Mouse (Mus musculus) megakaryocyte, adult 5-6 weeks (primary cell): Measurements from ENCODE around the gene Atp4b. TPM values are rescaled to one million over a fixed set of nuclear protein-coding genes. Genes with fewer than 3 reads are reported as not detected.
A peak's percentile ranks its signal among the peaks of the same experiment; 100 is the strongest.

Experiments
- ATAC-seq: 2 replicates; pipeline ENCODE4 v1.8.0; 2016; ENCODE audit warnings: mild to moderate bottlenecking, inconsistent platforms; ENCODE audit not compliant: poor library complexity, severe bottlenecking
- total RNA-seq, 2 experiments: library from RNA; stranded (forward) in 1 of 2; stranded (reverse) in 1 of 2; fragments of 153-499, 151-499 nt in 1 of 2; fragments of 221-1000, 200-1000 nt in 1 of 2; gene quantifications; 2 replicates each; pipeline versions ENCODE4 v1.2.3 to v1.2.4; 2015 to 2017

The Atp4b gene
- total RNA-seq (2015): not detected in 2 replicates
- total RNA-seq (2017): not detected in 2 replicates

DNA sequence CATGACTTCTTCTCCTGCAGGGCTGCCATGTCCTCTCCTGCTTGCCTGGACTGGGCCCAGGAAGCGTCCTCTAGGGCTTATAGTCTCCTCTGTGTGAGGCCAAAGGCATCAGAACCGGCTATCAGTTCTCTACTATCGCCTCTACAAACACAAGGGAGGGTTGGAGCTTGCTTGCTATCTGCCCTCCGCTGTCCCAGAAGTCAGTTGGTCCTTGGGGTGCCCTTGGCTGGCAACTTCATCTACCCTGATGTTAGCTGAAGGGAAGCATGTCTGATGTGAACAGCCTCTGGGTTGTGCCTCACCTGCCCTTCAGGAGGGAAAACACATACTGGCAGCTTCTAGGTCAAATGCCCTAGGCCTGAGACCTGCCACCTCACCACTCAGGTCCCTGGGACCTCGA is at the start of gene Atp4b:
Atp4b (minus strand) TSS at position 101 of the 400 bp plus-strand sequence.
- no peak for ATAC-seq

DNA sequence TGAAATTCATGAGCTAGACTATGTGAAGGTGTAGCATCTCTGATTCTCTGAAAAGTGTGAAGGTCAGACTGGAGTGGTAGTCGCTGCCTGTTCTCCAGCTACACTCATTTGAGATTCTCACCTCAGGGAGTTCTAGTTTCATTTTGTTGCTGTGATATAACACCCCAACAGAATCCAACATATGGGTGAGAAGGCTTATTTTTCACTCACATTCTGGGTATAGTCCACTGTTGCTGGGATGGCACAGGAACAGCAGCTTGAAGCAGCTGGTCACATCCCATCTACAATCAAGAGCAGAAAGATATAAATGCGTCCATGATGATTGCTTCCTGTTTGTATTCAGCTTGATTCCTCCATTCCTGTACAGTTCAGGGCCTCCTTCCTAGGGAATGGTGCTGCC is 45.5 kb upstream of the Atp4b start:
- no peak for ATAC-seq

DNA sequence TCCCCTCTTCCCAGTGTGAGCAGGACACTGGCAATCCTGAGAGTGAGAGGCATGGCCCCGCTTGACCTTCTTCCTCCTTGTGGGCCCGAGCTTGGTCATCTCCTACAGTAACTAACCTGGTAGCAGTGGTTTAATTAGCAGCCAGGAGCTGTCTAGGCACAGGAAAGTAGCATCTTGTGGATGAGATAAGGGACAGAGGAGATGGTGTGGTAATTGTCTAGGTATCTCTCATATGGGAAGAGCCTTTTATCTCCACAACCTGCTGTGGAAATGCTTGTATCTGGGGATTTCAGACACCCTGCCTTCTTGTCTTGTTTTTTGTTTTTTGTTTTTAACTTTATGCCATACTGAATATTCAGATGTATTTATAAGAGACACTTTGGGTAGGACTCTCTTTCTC is 40.9 kb upstream of the Atp4b start:
- ATAC-seq: no peak

DNA sequence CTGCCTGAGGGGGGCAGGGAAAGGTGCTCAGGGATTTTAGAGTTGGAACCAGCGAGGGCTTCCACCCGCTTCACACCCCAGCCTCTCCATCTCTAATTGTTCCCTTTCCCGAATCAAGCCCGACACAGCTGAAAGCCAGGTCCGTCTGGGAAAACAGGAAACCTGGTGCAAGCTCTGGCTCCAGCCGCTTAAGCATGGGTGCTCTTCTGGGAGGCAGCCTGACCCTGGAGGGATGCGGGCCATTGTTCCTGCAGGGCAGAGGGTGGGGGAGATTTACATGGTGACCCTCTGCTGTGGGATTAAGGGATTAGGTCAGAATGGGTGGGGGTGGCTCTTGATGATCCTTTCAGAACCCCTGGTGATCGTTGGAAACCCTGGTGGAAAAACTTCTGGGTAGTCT is 39.4 kb upstream of the Atp4b start:
- no peak for ATAC-seq

DNA sequence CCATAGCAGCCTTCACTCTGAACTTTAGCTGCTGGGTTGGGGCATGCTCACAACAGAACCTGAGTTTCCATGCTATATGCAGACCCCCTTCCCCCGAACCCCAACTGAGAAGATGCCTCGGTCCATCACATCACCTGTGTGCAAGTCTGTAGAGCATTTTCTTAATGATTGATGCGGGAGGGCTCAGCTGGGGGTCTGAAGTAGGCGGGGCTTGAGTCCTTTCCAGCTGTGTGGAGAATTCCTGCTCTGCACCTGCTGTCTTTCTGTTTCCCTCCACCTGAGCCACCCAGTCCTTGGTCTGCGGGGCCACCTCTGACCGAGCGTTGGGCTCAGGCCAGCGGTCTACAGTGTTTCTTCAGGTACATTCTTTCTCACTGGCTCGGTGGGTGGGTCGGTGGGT is 38.3 kb upstream of the Atp4b start, which contains the start of gene Tmem255b:
Tmem255b (plus strand) TSS at position 301 of the 400 bp plus-strand sequence.
- ATAC-seq: no peak

DNA sequence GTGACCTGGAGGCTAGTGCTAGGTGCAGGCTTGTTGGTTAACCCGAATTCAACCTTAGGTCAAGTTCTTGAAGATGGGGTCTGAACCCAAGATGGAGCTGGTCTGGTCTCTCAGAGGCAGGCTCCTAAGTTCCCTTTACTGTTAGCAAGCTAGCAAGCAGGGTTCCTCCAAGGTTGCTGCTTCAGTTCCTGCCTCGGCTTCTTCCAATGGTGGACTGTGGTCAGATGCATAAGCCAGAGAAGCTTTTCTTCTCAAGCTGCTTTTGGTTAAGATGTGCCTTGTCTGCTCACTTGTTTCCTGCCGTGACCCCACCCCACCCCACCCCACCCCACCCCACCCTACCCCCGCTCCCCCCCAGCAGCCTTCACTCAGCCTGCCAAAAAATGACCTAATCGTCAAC is 36.5 kb upstream of the Atp4b start:
- no peak for ATAC-seq

DNA sequence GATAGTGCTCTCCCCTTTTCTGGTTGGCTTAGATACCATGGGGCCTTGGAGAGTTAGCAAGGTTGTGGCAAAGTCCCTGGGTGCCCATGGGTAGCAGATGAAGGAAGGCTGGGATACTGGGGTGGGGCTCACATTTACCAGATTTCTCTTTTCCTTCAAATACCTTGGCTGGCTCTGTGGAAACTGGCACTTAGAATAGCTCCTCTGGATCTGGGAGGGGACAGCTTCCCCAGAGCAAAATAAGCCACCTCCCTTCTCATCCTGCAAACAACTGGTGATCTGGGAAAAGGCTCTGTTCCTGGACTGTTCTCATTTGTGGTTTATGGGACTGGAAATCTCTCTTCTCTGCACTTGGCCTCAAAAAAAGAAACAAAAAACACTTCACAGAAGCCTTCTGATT is 34.2 kb upstream of the Atp4b start:
- ATAC-seq: no peak

DNA sequence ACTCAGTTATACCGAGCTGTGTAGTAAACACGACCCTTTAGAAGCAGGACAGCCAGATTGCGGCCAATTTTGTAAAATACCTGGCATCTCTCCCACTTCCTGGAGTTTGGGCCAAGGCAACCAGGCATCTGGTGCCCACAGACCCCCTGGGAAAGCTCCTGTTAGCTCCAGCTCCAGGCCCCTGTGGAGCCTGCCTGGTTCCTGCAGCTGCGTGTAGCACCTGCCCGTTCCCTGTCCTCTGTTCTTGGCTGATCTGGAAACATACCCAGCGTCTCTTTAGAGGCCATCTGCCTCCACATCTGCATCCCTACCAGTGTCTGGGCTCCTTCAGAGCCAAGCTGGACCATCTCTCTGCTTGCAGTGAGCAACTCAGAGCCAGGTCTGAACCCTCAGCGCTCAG is 33.8 kb upstream of the Atp4b start:
- no peak for ATAC-seq

DNA sequence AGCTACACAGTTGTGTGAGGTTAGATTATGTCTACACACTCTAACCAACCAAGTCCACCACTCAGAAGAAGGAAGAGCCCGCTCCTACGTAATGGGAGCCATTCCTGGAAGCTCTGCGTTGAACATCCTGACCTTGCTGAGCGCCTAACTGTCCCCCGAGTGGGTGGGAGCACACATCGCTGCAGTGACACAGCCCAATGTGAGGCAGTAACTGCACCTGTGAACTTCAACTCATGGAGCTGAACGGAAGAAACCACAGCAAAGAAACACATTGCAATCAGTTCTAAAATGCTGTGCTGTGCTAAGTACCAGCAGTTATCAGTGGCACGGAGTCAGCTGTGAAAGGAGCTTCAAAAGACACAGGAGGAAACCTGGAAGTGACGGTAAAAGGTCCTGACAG is 31.5 kb upstream of the Atp4b start:
- ATAC-seq: no peak

DNA sequence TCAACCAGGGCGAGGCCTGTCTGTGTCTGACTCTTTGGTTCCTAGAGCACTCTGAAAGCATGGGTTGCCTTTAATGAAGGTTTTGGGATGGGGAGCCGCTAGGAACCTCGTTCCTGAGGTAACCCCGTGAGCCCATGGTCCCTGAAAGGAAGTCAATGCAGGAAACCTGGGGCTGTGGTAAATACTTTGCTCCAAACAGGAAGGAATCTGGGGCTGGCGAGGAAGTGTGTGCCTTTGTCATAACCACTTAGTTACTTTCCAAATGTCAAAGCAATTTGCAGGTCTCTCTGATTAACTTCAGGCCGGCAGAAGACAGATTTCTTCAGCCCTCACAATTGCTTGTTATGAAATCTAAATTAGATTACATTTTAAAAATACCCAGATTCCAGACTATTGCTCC is 30.7 kb upstream of the Atp4b start:
- ATAC-seq: no peak

DNA sequence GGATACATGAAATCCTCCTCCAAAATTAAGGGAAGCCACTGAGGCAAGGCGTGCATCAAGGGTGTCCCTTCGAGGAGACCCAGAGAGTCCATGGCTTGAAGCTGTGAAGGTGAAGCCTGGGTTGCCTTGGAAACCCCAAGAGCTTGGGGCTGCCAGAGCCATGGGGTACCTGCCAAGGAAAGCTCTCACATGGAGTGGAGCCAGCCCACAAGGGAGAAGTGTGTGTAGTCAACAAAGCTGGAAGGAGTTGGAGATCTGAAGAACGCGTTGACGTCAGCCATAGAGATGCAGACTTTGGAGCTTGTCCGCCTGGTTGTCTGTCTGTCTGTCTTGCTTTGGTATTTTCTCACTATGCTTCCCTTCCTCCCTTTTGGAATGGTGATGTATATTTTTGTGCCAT is 24.3 kb upstream of the Atp4b start:
- ATAC-seq: no peak

DNA sequence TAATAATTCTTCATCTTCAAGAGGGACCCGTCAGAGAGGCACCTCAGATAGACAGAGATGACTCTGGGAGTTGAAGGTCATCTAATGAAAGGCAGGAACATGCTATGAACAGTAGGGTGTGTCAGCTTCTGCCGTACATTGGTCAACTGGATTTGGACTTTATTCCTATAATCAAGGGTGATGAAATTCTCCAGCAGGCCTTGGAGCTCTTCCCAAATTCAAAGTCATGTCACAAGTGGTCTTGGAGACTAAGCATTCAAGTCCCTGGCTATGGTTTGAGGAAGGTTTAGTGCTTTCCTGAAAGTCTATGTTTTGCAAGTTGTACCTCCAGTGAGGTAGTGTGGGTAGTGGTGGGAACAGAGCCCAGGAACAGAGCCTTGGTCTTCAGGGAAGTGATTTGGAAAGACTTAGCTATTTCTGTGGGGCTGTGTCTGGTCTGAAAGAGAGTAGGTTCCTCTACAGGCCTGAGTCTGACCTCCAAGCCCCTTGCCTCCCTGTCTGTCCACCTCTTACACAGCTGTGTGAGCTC is 22.6 kb upstream of the Atp4b start:
- ATAC-seq: no peak

DNA sequence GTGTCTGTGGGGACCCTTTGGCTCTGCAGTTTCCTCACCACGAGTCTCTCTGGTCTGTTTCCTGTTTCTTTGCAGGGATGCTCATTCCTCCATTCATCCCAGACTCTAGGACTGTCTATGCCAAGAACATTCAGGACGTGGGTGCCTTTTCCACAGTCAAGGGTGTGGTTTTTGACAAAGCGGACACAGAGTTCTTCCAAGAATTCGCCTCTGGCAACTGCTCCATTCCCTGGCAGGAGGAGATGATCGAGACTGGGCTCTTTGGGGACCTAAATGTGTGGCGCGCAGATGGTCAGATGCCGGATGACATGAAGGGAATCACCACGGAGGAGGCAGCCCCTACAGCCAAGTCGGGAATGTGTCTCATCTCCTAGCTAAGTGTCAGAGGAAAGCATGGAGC is 19.3 kb upstream of the Atp4b start:
- no peak for ATAC-seq

DNA sequence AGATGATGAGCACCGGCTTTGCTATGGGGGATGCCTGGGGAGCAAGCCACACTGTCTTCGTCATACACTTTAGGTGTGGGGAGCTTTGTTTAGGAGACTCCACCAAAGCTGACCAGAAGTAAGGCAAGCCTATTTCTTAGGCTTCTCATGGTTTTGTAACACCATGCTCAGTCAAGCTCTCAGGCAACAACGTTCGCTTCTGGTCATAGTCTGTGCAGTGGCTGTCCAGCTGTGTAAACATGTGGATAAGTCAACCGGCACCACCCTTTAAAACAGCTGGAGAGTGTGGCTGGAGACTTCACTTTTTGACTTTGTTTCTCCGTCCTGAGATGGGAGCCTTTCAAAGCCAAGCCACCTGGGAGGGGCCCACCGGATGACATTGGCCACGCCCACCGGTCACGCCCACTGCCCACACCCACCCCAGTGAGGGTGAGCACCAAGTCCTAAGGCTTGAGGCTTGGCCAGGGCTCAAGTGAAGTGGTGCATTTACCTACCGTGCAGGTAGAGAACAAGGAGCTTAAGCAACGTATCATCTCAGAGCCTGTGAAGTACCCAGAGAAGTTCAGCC is 17.3 kb upstream of the Atp4b start:
- no peak for ATAC-seq

DNA sequence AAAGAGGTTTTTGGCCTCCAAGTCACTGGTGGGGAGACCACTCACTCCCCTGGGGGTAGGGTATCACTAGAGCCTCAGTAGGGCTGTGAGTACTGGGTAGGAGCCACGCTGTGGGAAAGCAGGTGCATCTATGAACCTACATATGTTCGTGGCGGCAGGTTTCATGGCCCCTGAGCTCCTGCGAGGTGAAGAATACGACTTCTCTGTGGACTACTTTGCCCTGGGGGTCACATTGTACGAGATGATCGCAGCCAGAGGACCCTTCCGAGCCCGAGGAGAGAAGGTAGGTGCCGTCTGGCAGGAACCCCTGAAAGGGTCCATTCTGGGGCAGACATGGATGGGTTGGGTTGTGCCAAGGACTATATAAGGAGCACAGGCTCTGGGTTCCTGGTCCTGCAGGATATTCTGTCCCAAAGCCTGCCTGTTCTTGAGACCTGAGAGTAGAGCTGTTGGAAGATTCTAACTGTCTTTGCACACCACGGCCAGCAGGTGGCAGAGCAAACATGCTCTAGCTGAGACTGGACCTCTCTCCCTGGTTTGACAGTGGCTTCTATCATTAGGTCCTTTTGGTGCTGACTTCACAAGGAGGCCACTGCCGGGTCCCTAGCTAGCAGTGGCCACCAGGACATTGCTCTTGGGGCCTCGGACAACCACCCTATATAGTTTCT is 16.4 kb upstream of the Atp4b start:
- peak; percentile 59; the same call in 1 of the 2 replicates for ATAC-seq

DNA sequence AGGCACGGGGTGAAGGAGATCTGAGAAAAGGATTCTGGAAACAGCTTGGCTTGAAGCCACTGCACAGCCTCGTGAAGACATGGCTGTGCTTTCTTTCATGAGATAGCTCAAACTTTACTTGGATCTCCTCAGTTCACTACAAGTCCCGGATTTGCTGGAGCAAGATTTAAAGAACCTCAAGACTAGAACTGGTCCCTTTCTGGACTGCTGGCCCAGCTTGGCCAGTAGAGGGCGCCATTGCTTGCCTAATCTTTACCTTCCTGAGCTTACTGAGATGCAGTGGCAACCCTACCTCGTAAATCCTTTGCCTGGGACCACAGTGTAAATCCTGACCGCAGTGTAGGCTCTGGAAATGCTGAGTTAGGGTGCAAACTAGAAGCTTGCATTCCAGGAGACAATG is 15.0 kb upstream of the Atp4b start:
- ATAC-seq: no peak

DNA sequence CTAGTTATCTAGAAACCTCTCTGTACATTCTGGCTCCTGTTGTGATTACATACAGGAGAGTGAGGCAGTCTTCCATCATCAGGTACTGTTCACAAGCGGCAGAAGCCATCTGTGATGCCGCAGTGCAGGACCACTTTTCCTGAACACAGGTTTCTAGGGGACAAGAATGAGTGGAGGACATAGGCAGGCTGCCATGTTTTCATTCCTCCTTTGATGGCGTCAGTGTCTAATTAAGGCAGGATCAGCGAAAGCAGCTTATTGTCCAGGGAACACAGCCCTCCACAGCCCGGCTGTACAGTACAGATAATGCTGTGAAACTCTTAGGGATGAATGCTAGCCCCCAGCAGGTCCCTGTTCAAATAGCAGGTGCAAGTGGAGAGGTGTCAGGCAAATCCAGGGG is 9.4 kb upstream of the Atp4b start:
- ATAC-seq: no peak

DNA sequence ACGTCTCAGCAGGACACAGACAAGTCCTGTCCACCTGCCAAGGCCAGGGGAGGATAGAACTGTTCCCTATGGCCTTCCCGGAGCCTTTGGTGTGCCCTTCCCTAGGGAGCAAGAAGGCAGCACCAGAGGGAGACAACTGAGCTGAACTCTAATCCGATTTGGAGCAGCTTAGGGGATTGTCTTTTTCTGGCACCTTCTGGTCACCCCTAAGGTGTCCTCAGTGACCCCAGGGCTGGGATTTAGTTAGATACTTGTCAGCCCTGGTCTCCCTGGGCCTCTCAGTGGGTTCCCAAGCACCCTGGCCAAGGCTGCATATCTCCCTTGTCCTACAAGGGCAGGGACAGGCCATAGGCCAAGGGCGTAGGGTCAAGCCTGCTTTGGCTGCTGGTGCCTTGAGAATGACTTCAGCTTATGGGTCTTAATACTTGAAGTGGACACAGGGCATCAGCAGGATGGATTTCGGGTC is 8.1 kb upstream of the Atp4b start, which contains the start of gene Grk1:
Grk1 (plus strand) TSS at position 416 of the 466 bp plus-strand sequence.
- ATAC-seq: no peak

DNA sequence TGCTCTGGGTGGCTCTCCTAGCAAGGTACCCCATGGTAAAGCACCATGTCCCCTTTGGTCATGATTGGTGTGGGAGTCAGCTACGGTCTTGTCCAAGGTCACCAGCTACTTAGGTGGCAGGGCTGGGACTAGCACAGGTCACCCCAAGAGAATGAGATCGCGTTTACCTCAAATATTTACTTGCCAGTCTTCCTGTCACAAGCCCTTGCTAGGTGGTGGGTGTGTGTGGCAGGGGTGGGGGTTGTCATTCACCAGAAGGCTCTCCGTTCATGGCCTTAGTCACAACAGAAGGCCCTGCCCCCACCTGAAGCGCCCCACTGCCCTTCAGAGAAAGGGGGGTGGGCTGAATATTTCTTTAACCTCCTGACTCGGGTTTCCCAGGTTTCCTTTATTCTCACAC is 6.9 kb upstream of the Atp4b start:
- ATAC-seq: no peak

DNA sequence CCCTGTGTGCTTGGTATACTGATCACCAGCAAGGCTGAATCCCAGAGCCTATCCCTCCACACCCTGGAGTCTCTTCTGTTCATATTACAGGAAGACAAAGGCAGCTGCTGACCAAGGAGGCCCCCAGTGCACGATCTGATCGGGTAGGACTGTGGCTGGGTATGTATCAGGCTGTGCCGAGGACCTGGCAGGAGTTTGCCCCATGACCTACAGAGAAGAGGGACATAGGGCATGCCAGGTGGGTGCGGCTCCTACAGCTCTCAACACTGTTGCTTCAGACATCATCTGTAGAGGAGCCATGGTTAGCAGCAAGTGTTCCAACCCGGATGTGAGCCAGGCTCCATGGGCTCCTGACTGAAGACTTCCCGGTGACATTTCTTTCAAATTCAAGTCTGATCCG is 2.8 kb downstream of the Atp4b start:
- no peak for ATAC-seq

DNA sequence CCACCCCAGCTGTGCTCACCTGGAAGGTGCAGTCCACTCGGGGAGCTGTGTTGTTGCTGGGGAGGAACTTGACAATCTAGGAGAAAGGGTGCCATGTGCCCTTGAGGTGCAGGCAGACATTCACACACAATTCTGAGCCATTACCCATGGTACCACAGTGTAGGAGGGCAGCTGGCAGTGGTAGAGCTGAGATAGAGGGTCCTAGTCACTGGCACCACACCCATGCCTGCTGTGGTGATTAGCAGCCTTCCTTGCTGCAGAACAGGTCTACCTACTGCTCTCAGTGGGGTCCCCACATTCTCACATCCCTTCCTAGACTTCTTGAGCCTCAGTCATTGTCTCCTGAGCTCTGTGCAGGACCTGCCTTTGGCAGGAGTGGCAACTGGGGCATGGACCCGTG is 7.9 kb downstream of the Atp4b start:
- ATAC-seq: no peak

DNA sequence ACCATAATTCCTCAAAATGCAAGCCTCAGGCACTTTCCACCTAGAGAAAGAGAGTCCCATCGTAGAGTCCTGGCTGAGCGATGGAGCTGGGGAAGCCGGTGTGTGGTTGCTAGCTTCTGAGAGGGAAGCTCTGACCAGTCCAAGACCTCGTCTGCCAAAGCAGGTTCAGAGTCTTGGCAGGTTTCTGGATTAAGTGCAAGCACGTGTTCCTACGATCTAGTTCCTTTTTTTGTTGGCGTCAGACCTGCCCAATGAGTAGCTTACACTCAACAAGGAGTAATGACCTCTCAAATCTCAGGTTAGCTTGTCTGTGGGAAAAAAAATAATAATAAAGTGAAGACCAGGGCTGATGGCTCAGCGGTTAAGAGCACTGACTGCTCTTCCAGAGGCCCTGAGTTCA is 8.9 kb downstream of the Atp4b start:
- ATAC-seq: peak; percentile 33; the same call in 1 of the 2 replicates
